Mouse (Mus musculus) thymus, adult 18-20 months (tissue): ENCODE results near the gene Olfr767.
"Not testable (repeated sequence)": the region's sequence is repeated elsewhere in the genome, so short reads cannot be mapped to it uniquely, and the experiment has no call there.

Experiments
- DNase-seq, 2 experiments: peaks; one replicate each; pipeline ENCODE4 v3.0.0; 2022; ENCODE audit warnings: mixed read lengths in 2 of 2

Gene Olfr767

DNA sequence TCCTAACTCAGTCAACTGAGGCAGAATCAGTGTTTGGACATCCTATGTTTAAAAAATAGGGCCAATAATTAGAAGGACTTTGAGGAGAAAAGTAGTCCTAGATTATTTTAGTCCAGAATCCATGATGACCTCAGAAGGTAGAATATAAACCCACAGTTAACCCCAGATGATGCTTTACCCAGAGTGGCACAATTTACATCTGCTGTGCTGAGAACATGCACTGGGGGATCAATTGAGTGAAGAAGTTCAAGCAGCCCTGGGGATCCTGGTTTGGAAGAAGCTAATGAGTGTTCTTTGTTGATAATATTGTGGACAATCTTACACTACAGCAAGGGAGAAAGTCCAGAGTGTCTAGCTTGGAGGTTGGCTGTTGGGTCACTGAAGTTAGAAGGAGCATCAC, at the start of gene Olfr767:
Olfr767 (minus strand) TSS at position 101 of the 400 bp plus-strand sequence.
- DNase-seq = not testable (repeated sequence)

- DNase-seq = no peak
These were observed 35.1 kb upstream of the Olfr767 start, which contains the start of gene Olfr769 for GRCm38 (mm10) chr10:129117761-129118160. Gene Olfr769, minus strand, starts transcription at chr10:129117861.

DNA sequence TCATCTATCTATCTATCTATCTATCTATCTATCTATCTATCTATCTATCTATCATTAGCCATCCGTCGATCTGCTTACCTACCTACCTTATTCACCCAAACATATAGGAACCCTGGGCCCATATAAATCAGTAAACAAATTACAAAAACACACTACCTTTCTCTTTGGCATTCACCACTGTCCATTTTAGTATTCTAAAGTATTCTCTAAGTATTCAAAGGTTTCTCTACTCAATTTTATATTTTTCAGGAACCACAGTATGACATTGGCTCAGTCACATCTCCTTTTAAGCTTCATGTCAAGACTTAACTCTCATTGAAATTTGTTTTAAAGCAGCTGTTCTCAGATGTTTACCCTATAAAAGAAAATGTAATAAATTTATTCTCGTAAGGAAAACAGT, 32.4 kb upstream of the Olfr767 start:
- DNase-seq = no peak

DNA sequence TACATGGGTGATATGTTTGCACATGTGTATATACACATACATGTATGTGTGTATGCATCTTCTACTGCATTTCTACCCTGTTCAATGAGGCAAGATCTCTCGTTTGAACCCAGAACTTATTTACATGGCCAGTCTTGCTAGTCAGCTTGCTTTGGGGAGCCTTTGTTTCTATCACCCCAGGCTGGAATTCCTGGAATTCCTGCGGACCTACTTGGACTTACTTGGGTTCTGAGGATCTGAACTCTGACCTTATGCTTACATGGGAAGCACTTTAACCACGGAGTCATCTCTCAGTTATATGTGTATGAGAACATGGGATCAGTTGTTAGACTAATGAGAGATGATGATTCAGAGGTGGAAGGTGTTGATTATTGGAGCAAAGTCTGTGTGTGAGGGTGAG, 18.5 kb upstream of the Olfr767 start:
- no peak for DNase-seq

DNA sequence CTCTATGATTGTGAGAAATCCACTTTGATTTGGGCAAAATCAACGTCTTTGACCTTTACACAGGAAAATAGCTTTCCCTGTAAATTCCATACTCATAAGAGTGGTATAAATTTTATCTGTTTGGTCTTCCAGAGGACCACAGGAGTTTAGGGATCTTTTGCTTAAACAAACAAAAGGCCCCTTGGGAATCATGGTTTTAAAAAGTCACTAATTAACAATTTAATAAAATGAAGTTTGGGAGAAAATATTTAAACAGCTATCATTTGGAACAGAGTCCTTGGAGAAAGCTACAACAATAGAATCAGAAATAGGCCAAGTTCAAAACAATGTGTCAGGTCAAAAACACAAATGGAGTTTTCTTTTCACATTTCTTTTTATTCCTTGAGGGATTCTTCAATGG, 16.6 kb upstream of the Olfr767 start, which contains the start of gene Olfr768:
Olfr768 (minus strand) TSS at position 101 of the 400 bp plus-strand sequence.
- no peak for DNase-seq

DNA sequence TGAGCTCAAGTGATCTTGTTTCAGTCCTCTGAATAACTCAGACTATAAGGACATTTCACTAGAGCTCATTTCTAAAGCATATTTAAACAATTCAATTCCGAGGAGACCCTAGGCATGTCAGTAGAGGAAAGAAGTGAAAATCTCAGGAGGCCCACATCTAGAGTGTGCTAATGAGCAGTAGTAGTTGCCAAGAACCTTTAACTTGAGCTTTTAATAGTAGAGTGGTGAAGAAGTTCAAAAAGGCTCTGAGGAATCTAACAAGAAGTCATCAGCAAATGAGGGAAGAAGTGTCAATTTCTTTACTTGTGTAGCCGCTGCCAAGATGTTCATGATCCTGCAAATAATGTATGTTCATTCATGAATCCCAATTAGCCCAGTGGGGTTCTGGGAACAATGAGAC, 13.8 kb downstream of the Olfr767 start, which contains the start of gene Olfr766-ps1:
Olfr766-ps1 (minus strand) TSS at position 101 of the 400 bp plus-strand sequence.
- DNase-seq = no peak

DNA sequence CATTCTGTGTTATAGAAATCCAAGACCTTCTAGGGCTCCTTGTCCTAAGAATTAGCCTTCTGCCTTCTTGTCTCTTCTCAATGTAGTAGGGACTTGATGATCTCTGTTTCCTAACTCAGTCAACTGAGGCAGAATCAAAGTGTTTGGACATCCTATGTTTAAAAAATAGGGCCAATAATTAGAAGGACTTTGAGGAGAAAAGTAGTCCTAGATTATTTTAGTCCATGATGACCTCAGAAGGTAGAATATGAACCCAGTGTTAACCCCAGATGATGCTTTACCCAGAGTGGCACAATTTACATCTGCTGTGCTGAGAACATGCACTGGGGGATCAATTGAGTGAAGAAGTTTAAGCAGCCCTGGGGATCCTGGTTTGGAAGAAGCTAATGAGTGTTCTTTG, 32.8 kb downstream of the Olfr767 start, which contains the start of gene Olfr765:
Olfr765 (minus strand) TSS at position 101 of the 400 bp plus-strand sequence.
- DNase-seq = not testable (repeated sequence)

GRCm38 (mm10) chr10:129039796-129040195, 42.9 kb downstream of the Olfr767 start, which contains the start of gene Olfr764-ps1:
Gene Olfr764-ps1, minus strand, starts transcription at chr10:129039896.
- DNase-seq = no peak

DNA sequence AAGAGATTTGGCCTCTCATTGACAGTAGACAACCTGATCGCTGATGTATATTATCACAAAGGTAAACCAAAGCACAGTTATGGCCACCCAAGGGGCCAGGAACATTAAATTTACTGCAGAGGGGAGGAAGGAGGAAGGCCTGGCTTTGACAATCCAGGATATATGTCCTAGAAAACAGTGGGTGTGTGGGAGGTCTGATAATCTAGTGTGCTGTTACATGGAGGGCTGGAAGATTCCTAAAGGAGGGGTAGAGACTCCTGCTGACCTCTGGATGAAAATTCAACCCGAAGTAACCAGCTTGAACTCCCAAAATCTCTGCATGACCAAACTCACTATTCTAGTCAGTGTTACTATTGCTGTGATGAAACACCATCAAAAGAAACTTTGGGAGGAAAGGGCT, 54.4 kb downstream of the Olfr767 start:
- DNase-seq = no peak

- DNase-seq = no peak
These were observed 56.6 kb downstream of the Olfr767 start for GRCm38 (mm10) chr10:129026018-129026662.
